Mouse (Mus musculus): ENCODE data around the gene Necab2.

DNA sequence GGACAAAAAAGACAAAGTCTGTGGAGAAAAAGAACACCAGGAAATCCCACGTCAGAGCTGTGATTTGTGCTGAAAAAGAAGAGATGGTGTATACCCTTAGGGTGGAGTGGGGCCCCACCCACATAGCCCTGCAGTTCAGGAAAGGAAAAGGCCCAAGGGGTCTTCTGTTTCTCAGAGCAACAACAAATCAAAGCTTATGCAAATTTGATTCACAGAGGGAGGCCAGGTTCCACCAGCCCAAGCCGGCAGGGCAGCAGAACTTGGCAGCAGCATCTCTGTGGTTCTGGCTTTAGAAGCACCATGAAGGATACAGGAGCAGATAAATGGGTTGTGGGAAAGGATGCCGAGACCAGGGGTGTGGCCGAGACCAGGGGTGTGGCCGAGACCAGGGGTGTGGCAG, 32.2 kb downstream of the Necab2 start:
- TF ChIP-seq CTCF (conservative IDR thresholded peaks at IDR 0.05; ENCODE audit: low read length) (no peak), NANOG (IDR thresholded peaks at IDR 0.05; ENCODE audit: borderline replicate concordance, low read length) (no peak)

All from E14TG2a.4 (cell line).